Mouse (Mus musculus) left cerebral cortex, adult 11 months (tissue): ENCODE measurements around the gene Ttll5.

Experiments
- DNase-seq: peaks from one replicate; pipeline ENCODE4 v3.0.0; 2022; ENCODE audit warnings: low spot score

Gene Ttll5

GRCm38 (mm10) chr12:85824438-85825264 lies at the start of gene Ttll5, which contains the start of gene Erg28:
TSS of gene Ttll5 (plus strand) at chr12:85824659.
TSS of gene Erg28 (minus strand) at chr12:85824550.
- DNase-seq: peak; percentile 95

GRCm38 (mm10) chr12:85778962-85779361 lies 45.5 kb upstream of the Ttll5 start:
- no peak for DNase-seq

GRCm38 (mm10) chr12:85779707-85780106 lies 44.8 kb upstream of the Ttll5 start:
- DNase-seq: no peak

GRCm38 (mm10) chr12:85781606-85782005 lies 42.9 kb upstream of the Ttll5 start:
- no peak for DNase-seq

DNA sequence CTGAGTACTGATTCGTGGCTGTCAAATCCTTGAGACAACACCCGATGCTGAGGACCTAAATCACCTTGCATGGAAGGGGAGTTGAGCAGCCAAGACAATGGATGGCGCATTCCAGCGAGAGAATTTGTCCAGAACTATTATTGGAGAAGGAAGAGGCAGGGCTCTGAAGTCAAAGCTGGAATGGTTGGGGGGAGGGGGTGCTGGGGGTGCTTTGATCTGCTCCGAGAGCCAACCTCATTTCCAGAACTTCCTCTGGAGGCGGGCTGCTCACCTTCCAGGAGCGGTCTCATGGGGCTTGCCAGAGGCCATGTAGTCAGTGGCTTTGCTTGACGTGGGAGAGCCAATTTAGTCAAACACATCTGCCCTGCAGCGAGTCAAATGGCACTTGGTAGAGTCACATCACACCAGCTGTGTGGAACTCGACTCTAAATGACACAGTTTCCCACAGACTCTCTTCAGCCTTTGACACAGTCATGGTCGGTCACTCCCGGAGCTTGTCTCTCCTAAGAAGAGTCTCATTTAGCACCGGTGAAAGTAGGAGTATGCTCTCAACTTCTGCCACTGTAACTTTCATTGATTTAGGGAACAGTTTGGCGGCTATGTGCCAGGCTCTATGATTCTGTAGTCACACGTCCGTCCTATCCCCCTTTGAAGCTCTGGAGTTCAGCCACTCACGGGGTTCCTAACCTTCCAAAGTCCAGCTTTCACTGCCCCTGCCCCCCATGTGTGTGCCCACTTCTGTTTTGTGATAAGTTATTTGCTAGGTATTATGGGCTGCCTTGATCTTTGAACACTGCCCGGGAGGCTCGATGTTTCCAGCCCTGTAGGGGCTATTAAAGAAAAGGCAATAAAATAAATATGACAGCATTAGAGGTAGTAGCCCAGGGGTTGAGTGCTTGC lies 39.3 kb upstream of the Ttll5 start:
- no peak for DNase-seq

- DNase-seq: no peak
Observed at GRCm38 (mm10) chr12:85792158-85792557, 32.3 kb upstream of the Ttll5 start.

- no peak for DNase-seq
Observed at GRCm38 (mm10) chr12:85792821-85793346, 31.6 kb upstream of the Ttll5 start.

GRCm38 (mm10) chr12:85794094-85794493 lies 30.4 kb upstream of the Ttll5 start:
- no peak for DNase-seq

DNA sequence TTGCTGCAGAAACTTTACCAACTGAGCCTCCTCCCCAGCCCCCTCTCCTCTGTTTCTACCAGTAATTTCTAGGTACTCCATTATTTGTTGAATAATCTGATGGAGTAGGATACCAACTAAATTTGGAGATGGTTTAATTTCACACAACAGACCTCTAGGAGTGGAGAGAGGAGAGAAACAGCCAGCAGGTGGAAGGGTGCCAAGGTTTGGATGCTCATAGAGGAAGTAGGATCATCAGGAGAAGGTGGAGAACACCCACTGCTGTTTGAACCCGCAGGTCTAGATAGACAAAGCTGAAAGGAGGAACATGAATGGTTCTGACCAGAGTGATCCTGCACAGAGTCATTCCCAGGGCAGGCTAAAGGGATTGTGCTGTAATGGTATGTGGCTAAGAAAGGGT lies 28.9 kb upstream of the Ttll5 start:
- DNase-seq: no peak

GRCm38 (mm10) chr12:85800031-85800430 lies 24.4 kb upstream of the Ttll5 start:
- DNase-seq: no peak

GRCm38 (mm10) chr12:85809726-85810125 lies 14.7 kb upstream of the Ttll5 start:
- DNase-seq: no peak

- no peak for DNase-seq
Observed at GRCm38 (mm10) chr12:85810959-85811358, 13.5 kb upstream of the Ttll5 start.

DNA sequence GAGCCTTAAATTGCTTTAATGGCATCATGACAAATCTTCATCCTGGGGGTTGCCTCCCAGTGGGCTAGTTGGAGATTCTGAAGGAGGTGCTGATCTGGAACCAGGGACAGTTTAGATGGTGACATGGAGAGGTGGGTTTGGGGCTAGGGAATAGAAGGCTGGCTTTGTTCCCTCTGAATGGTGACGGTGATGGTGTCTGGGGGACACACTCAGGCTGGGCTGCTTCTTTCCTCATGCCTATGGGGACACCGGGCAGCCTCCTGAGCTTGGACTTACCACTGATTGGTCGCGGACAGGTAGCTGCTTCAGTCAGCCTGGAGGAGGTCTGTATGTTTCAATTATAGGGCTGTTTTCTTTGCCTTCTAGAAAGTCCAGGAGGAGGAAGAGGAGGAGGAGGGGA lies 12.8 kb upstream of the Ttll5 start:
- DNase-seq: no peak

GRCm38 (mm10) chr12:85813599-85813998 lies 10.9 kb upstream of the Ttll5 start:
- no peak for DNase-seq

DNA sequence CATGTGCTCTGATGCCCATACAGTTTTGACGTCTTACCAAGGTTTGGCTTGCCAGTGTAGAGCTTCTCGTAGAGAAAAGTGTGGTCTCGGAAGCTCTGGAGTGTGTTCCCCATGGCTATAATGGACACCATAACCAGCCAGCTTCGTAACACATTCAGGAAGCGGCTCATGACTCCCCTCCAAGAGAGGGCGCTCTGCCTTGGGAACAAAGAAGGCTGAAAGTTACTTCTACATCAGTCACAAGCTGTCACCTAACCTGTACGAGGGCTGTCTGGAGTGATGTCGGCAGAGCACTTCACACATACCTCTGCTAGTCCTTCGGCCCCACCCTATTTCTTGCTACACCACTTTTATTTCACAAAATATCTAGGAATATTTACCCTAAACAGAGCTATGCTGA lies 2.4 kb upstream of the Ttll5 start:
- DNase-seq: no peak

GRCm38 (mm10) chr12:85825361-85825760 lies 902 bp downstream of the Ttll5 start:
- DNase-seq: no peak

DNA sequence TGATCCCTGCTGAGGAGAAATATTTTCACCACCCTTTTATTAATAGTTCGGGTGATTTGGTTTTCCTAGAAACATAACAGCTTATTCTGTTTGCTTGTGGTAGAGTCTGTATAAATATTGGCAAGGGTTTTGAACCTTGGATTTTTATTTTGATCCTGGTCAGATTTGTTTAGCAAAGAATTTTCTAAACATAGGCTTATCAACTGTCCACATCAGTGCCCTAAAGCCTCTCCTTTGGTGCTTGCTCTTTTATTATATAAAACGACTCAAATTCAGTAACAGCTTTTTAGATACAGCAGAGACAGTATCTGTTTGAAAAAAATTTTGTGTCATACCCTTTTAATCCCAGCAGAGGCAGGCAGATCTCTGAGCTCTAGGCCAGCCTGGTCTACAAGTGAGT lies 1.4 kb downstream of the Ttll5 start:
- no peak for DNase-seq

GRCm38 (mm10) chr12:85828856-85829255 lies 4.4 kb downstream of the Ttll5 start:
- DNase-seq: no peak

DNA sequence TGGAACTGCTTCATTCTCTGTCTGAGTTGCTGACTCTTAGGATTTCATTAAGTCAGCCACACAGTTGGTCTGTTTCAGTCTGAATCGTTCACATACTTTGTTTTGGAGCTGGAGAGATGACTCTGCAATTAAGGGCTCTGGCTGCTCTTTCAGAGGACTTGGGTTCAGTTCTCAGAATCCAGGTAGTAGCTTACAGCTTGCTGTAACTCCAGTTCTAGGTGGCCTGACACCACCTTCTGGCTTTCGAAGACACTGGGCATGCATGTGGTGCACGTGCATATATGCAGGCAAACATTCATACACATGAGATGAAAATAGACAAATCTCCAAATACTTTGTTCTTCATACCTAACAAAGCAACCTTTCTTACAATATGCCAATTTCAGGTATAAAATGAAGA lies 5.4 kb downstream of the Ttll5 start:
- no peak for DNase-seq

GRCm38 (mm10) chr12:85830691-85831090 lies 6.2 kb downstream of the Ttll5 start:
- peak; percentile 37 for DNase-seq

- no peak for DNase-seq
Observed at GRCm38 (mm10) chr12:85834543-85834942, 10.1 kb downstream of the Ttll5 start.

DNA sequence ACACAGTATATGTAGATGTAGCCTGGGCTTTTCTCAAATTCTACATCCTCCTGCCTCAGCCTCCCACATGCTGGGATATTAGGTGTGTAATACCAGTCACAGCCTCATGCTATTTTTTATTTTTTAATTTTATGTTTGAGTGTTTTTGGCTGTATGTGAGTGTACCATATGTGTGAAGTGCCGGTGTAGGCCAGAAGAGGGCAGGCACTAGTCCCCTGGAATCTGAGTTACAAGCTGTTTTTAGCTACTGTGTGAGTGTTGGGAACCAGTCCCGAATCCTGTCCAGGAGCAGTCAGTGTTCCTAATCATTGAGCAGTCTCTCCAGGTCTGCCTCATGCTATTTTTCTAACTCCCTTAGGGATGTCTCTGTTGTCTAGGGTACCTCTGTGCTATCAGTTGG lies 13.3 kb downstream of the Ttll5 start:
- DNase-seq: no peak
